Mouse (Mus musculus): ENCODE measurements around the gene Slc39a3.

The Slc39a3 gene

GRCm38 (mm10) chr10:80982381-80982780 is 54.8 kb downstream of the Slc39a3 start:
- DNase-seq = no peak

GRCm38 (mm10) chr10:80981564-80982112 is 55.6 kb downstream of the Slc39a3 start:
- DNase-seq = no peak

Measured in kidney, adult 18-20 months (tissue).